Mouse (Mus musculus): ENCODE data around the gene Ugt1a6a. TPM values are rescaled to one million over a fixed set of nuclear protein-coding genes. Genes with fewer than 3 reads are reported as not detected.

Ugt1a6a gene
- total and polyA plus RNA-seq, 2 experiments: 55.4 to 106 TPM

DNA sequence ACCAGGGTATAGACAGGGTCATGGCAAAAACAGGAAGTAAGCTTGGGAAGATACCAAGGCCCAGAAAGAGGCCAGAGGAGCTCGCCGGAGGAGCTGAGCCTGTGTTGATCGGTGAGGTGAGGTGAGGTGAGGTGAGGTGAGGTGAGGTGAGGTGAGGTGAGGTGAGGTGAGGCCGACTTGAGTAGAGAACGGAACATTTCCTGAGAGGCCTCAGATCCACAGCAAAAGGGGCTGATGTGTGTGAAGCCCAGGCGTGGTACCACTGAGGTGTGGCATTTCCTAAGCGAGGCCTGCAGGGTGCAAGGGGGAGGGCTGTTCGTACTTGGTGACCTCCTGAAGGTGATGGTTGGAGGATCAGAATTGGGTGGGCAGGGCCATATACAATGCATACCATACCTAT, 118.5 kb downstream of the Ugt1a6a start:
- WGBS: 44% methylated on average over 8 of the region's 8 CpGs
- H3K36me3 ChIP-seq (ENCODE audit: control insufficient read depth, insufficient read depth, low read length): no peaks in the 10 kb centered on the region
- H3K4me3 ChIP-seq (ENCODE audit: insufficient read depth, low read depth, low read length): no peak overlapping the region
- peaks cover 11% of the 10 kb centered on the region for H3K4me1 ChIP-seq (ENCODE audit: control insufficient read depth, insufficient read depth, low read length)
- no peak overlapping the region for H3K9ac ChIP-seq (ENCODE audit: low read depth, low read length)
- TF ChIP-seq POLR2A (IDR thresholded peaks at IDR 0.05; ENCODE audit: extremely low read depth, insufficient read depth, low read length): no peak
- TF ChIP-seq CTCF (IDR thresholded peaks at IDR 0.05; ENCODE audit: low read depth, low read length): no peak
- no peaks in the 10 kb centered on the region for H3K27me3 ChIP-seq (ENCODE audit: control insufficient read depth, insufficient read depth, low read length)
- H3K79me2 ChIP-seq (ENCODE audit: control insufficient read depth, insufficient read depth, low read length): no peaks in the 10 kb centered on the region
- peak overlapping the region; percentile 0 for H3K27ac ChIP-seq (replicated peaks; ENCODE audit: insufficient read depth, low read depth, low read length)
- peak; percentile 62 for DNase-seq (ENCODE audit: extremely low read depth, low read depth, low spot score)

- no peaks in the 10 kb centered on the region for H3K79me2 ChIP-seq (ENCODE audit: control insufficient read depth, insufficient read depth, low read length)
- peak; percentile 98 for DNase-seq (ENCODE audit: extremely low read depth, low read depth, low spot score)
- WGBS: 44% methylated on average over 6 of the region's 6 CpGs
- H3K27ac ChIP-seq (replicated peaks; ENCODE audit: insufficient read depth, low read depth, low read length): peak overlapping the region; percentile 2; the same call in 1 of the 2 replicates
- H3K4me3 ChIP-seq (ENCODE audit: insufficient read depth, low read depth, low read length): no peak overlapping the region
- no peaks in the 10 kb centered on the region for H3K36me3 ChIP-seq (ENCODE audit: control insufficient read depth, insufficient read depth, low read length)
- TF ChIP-seq CTCF (IDR thresholded peaks at IDR 0.05; ENCODE audit: low read depth, low read length) (no peak), POLR2A (IDR thresholded peaks at IDR 0.05; ENCODE audit: extremely low read depth, insufficient read depth, low read length) (no peak)
- no peak overlapping the region for H3K9ac ChIP-seq (ENCODE audit: low read depth, low read length)
- peaks cover 11% of the 10 kb centered on the region for H3K4me1 ChIP-seq (ENCODE audit: control insufficient read depth, insufficient read depth, low read length)
- no peaks in the 10 kb centered on the region for H3K27me3 ChIP-seq (ENCODE audit: control insufficient read depth, insufficient read depth, low read length)
Observed at GRCm38 (mm10) chr1:88253540-88253939, 118.9 kb downstream of the Ugt1a6a start.

DNA sequence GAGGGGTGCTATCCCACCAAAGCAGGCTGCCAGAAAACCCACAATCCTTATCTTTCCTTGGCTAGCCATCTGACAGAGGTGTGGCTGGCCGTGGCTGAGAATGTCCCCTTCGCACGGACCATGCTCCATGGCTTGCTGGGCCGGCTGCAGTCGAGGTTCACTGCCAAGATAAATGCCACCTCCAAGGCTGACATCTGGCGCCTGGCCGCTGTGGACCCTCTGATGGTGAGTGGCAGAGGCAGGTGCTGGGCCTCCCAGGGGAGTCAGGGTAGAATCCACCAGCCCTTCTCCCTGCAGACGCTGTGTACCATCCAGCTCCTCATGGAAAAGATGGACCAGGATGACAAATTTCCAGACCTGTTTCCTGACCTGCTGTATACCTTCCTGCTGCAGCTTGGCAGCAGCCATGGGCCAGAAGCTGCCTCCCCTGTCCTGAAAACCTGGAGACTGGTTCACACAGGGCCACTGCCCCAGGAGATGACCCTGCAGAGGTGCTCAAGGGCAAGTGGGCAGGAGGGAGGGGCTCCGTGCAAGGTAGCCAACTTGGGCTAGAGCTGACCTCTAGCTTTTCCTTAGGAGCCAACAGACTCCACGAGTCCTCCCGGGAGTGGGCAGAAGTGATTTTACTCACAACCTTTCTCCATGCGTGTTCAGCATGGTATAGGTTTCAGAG, 120.3 kb downstream of the Ugt1a6a start:
- no peaks in the 10 kb centered on the region for H3K79me2 ChIP-seq (ENCODE audit: control insufficient read depth, insufficient read depth, low read length)
- TF ChIP-seq CTCF (IDR thresholded peaks at IDR 0.05; ENCODE audit: low read depth, low read length): no peak
- no peak for TF ChIP-seq POLR2A (IDR thresholded peaks at IDR 0.05; ENCODE audit: extremely low read depth, insufficient read depth, low read length)
- H3K9ac ChIP-seq (ENCODE audit: low read depth, low read length): no peak overlapping the region
- no peaks in the 10 kb centered on the region for H3K36me3 ChIP-seq (ENCODE audit: control insufficient read depth, insufficient read depth, low read length)
- no peak overlapping the region for H3K4me3 ChIP-seq (ENCODE audit: insufficient read depth, low read depth, low read length)
- no peak for DNase-seq (ENCODE audit: extremely low read depth, low read depth, low spot score)
- H3K4me1 ChIP-seq (ENCODE audit: control insufficient read depth, insufficient read depth, low read length): peaks cover 21% of the 10 kb centered on the region
- WGBS: 87% methylated on average over 12 of the region's 12 CpGs
- H3K27ac ChIP-seq (replicated peaks; ENCODE audit: insufficient read depth, low read depth, low read length): no peak overlapping the region
- H3K27me3 ChIP-seq (ENCODE audit: control insufficient read depth, insufficient read depth, low read length): no peaks in the 10 kb centered on the region

GRCm38 (mm10) chr1:88255466-88255857, 120.9 kb downstream of the Ugt1a6a start:
- Histone ChIP-seq H3K4me1 (ENCODE audit: control insufficient read depth, insufficient read depth, low read length) (peaks cover 25% of the 10 kb centered on the region), H3K79me2 (ENCODE audit: control insufficient read depth, insufficient read depth, low read length) (no peaks in the 10 kb centered on the region), H3K27me3 (ENCODE audit: control insufficient read depth, insufficient read depth, low read length) (no peaks in the 10 kb centered on the region), H3K27ac (replicated peaks; ENCODE audit: insufficient read depth, low read depth, low read length) (no peak overlapping the region), H3K9ac (ENCODE audit: low read depth, low read length) (no peak overlapping the region), H3K4me3 (ENCODE audit: insufficient read depth, low read depth, low read length) (no peak overlapping the region), H3K36me3 (ENCODE audit: control insufficient read depth, insufficient read depth, low read length) (no peaks in the 10 kb centered on the region)
- 61% methylated on average over 2 of the region's 2 CpGs for WGBS
- no peak for DNase-seq (ENCODE audit: extremely low read depth, low read depth, low spot score)
- TF ChIP-seq POLR2A (IDR thresholded peaks at IDR 0.05; ENCODE audit: extremely low read depth, insufficient read depth, low read length) (no peak), CTCF (IDR thresholded peaks at IDR 0.05; ENCODE audit: low read depth, low read length) (no peak)

DNA sequence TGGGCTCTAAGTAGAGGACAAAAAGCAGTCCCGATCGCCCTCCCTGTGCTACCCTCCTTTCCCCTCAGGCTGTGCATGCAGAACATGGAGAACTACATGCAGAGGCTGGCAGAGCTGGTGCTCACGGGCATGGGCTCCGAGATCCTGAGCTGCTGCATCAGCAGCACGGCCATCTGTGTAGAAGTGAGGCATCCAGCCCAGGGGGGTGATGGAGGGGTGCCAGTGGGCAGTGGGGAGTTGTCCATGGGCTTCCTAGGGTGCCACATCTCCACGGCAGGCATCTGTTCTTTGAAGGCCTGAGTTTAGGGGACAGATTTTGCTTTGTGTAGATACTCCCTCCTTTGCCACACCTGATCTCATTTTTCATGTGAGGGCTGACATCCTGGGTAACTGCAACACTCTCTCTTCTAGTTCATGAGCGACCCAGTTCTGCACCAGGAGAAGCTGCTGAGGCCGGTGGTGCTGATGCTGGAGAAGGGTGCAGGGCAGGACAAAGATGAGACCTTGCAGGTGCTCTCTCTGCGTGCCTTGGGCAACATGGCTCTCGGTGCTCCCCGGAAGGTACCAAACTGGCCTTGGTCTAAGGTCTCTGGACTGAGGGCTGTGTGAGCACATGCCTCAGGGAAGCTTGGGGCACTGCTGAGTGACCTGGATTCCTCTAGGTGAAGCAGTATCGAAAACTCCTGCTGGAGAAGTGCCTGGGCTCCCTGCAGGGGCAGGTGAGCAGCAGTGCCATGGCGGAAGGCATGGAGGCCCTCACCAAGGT, 121.6 kb downstream of the Ugt1a6a start:
- 82% methylated on average over 13 of the region's 13 CpGs for WGBS
- no peak for DNase-seq (ENCODE audit: extremely low read depth, low read depth, low spot score)

More for the DNA sequence above, 121.6 kb downstream of the Ugt1a6a start:
- TF ChIP-seq CTCF (IDR thresholded peaks at IDR 0.05; ENCODE audit: low read depth, low read length) (no peak), POLR2A (IDR thresholded peaks at IDR 0.05; ENCODE audit: extremely low read depth, insufficient read depth, low read length) (no peak)
- Histone ChIP-seq H3K27me3 (ENCODE audit: control insufficient read depth, insufficient read depth, low read length) (no peaks in the 10 kb centered on the region), H3K27ac (replicated peaks; ENCODE audit: insufficient read depth, low read depth, low read length) (no peak overlapping the region), H3K9ac (ENCODE audit: low read depth, low read length) (no peak overlapping the region), H3K79me2 (ENCODE audit: control insufficient read depth, insufficient read depth, low read length) (no peaks in the 10 kb centered on the region), H3K4me3 (ENCODE audit: insufficient read depth, low read depth, low read length) (no peak overlapping the region), H3K4me1 (ENCODE audit: control insufficient read depth, insufficient read depth, low read length) (peaks cover 30% of the 10 kb centered on the region), H3K36me3 (ENCODE audit: control insufficient read depth, insufficient read depth, low read length) (no peaks in the 10 kb centered on the region)
